Mouse (Mus musculus) CD8-positive naive resting alpha-beta T cell, adult 57 days (primary cell): ENCODE data around the gene Map3k21. TPM values are rescaled to one million over a fixed set of nuclear protein-coding genes. Genes with fewer than 3 reads are reported as not detected.

Experiments
- total RNA-seq: library from RNA; stranded (reverse); gene quantifications from one replicate; pipeline ENCODE4 v1.2.4, GENCODE M21; 2023

Map3k21 gene
- total RNA-seq: not detected

DNA sequence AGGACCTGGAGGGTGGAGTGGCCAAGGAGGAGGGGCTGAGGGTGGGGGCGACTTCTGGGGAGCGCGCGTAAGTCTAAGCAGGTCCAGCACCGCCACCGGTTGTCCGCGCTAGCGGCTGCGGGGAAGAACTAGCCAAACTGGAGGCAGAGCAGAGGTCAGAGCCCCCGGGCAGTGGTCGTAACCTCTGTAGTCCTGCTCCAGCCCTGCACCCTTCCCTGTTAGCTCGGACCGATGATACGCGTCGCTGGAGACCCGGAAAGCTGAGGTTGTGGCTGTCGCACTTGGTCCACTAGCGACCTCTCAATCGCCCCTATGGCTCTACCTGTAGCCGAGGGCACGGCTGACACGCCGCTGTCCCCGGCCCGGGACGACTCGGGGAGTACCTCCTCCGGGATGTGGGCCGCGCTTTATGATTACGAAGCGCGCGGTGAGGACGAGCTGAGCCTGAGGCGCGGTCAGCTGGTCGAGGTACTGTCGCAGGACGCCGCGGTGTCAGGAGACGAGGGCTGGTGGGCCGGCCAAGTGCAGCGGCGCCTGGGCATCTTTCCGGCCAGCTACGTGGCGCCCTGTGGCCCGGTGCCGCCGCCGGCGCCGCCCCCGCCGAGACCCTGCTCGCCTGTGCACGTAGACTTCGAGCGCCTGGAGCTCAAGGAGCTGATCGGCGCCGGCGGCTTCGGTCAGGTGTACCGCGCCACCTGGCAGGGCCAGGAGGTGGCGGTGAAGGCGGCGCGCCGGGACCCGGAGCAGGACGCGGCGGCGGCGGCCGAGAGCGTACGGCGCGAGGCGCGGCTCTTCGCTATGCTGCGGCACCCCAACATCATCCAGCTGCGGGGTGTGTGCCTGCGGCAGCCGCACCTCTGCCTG is at the start of gene Map3k21:
Map3k21 (plus strand) TSS at position 86 of the 864 bp plus-strand sequence.

GRCm38 (mm10) chr8:125897868-125898788 is 12.1 kb upstream of the Map3k21 start, which contains the start of gene Pcnx2:
Pcnx2 (minus strand) TSS chr8:125898317.

GRCm38 (mm10) chr8:125995101-125995986 is 85.1 kb downstream of the Map3k21 start, which contains the start of gene Kcnk1:
Kcnk1 (plus strand) TSS chr8:125995170.

Other genes with a start within 250 kb of the Map3k21 start
- 2.6 TPM for gene Map10, start 240.6 kb upstream of the Map3k21 start, total RNA-seq
- 19.6 TPM for gene Ntpcr, start 180.5 kb upstream of the Map3k21 start, total RNA-seq
- not detected for gene Pcnx2, start 12.1 kb upstream of the Map3k21 start, total RNA-seq
- gene Kcnk1, start 84.7 kb downstream of the Map3k21 start, total RNA-seq: not detected